Mouse (Mus musculus) limb, embryonic 14.5 days (tissue): ENCODE data around the gene Olfr220. TPM values are rescaled to one million over a fixed set of nuclear protein-coding genes. Genes with fewer than 3 reads are reported as not detected.

ENCODE experiments used
- ATAC-seq: fragments of 200-750 bp; cut with Nextera tagmentation; 2 replicates; pipeline ENCODE4 v1.8.0; 2017; ENCODE audit warnings: low read depth, moderate number of reproducible peaks, moderate TSS enrichment; ENCODE audit not compliant: low FRiP score
- DNase-seq: peaks from one replicate; pipeline ENCODE4 v3.0.0-alpha.2; 2015; ENCODE audit warnings: low spot score
- H3K27ac ChIP-seq: fragments of 300-500 bp; sonication (generic); replicated peaks from 2 replicates; pipeline ENCODE4 v1.5.1; 2014; ENCODE audit warnings: low read depth, mild to moderate bottlenecking, low read length, moderate library complexity, mixed read lengths
- H3K27me3 ChIP-seq: fragments of 300-500 bp; sonication (generic); 2 replicates; pipeline ENCODE4 v1.6.1; 2014; ENCODE audit warnings: low read length, mixed read lengths; ENCODE audit not compliant: control insufficient read depth, insufficient read depth
- H3K36me3 ChIP-seq: fragments of 300-500 bp; sonication (generic); 2 replicates; pipeline ENCODE4 v1.6.1; 2014; ENCODE audit warnings: mild to moderate bottlenecking, low read length, moderate library complexity, mixed read lengths; ENCODE audit not compliant: control insufficient read depth, insufficient read depth
- H3K4me1 ChIP-seq: fragments of 300-500 bp; sonication (generic); 2 replicates; pipeline ENCODE4 v1.6.1; 2014; ENCODE audit warnings: antibody characterized with exemption, low read length, mixed read lengths; ENCODE audit not compliant: control insufficient read depth, insufficient read depth
- H3K4me2 ChIP-seq: fragments of 300-500 bp; sonication (generic); replicated peaks from 2 replicates; pipeline ENCODE4 v1.6.1; 2014; ENCODE audit warnings: low read depth, mild to moderate bottlenecking, low read length, moderate library complexity; ENCODE audit not compliant: severe bottlenecking
- H3K4me3 ChIP-seq: fragments of 300-500 bp; sonication (generic); replicated peaks from 2 replicates; pipeline ENCODE4 v1.5.1; 2014; ENCODE audit warnings: low read length
- H3K9ac ChIP-seq: fragments of 300-500 bp; sonication (generic); 2 replicates; pipeline ENCODE4 v1.6.1; 2014; ENCODE audit warnings: mild to moderate bottlenecking, low read depth, low read length, moderate library complexity; ENCODE audit not compliant: severe bottlenecking
- H3K9me3 ChIP-seq: fragments of 300-500 bp; sonication (generic); 2 replicates; pipeline ENCODE4 v1.6.1; 2016; ENCODE audit warnings: low read length; ENCODE audit not compliant: control insufficient read depth
- POLR2A ChIP-seq: fragments of 200-500 bp; IDR thresholded peaks from 2 replicates; pipeline ENCODE4 v1.8.0; 2012; ENCODE audit warnings: inconsistent platforms, mild to moderate bottlenecking, moderate library complexity, borderline replicate concordance; ENCODE audit not compliant: insufficient read depth, insufficient read length; ENCODE audit errors: extremely low read depth
- WGBS: fragments of 180-500 bp; shearing (Covaris S2); extraction: QIAGEN DNeasy Blood & Tissue Kit; methylation state at CpG from one replicate; pipeline ENCODE4 v1.1.7; 2014; 5-methylcytosine and 5-hydroxymethylcytosine counted together
- polyA plus RNA-seq, 2 experiments: library from polyadenylated mRNA; depleted of rRNA in 1 of 2; stranded (reverse) in 1 of 2; unstranded in 1 of 2; fragments of >200 nt; fragmentation: Nextera tagmentation in 1 of 2; extraction: Ambion mirVana in 1 of 2; gene quantifications; 2 replicates each; pipeline versions ENCODE4 v1.2.1 to v1.2.3; 2012 to 2014

The Olfr220 gene
- polyA plus RNA-seq (2012; rRNA removed) (not detected in 2 replicates), polyA plus RNA-seq (2014; fragmentation: Nextera tagmentation; extraction: Ambion mirVana) (not detected in 2 replicates)

- 52% methylated on average over 1 of the region's 1 CpGs for WGBS
- no peaks in the 10 kb centered on the region for H3K4me1 ChIP-seq
- DNase-seq, result no peak
- no peak within 1 kb of the TSS for H3K4me2 ChIP-seq
- no peaks in the 10 kb centered on the region for H3K27me3 ChIP-seq
- no peak within 1 kb of the TSS for H3K27ac ChIP-seq
- no peak for TF ChIP-seq POLR2A
- H3K9ac ChIP-seq, result no peak within 1 kb of the TSS
- no peaks in the 10 kb centered on the region for H3K9me3 ChIP-seq
- no peaks in the 10 kb centered on the region for H3K36me3 ChIP-seq
- no peak for ATAC-seq
- H3K4me3 ChIP-seq, result no peak within 1 kb of the TSS
Observed at GRCm38 (mm10) chr1:174441782-174442181, at the start of gene Olfr220. TSS of gene Olfr220 (plus strand) at chr1:174442082.

GRCm38 (mm10) chr1:174422959-174423358 is 18.9 kb upstream of the Olfr220 start:
- no peaks in the 10 kb centered on the region for H3K36me3 ChIP-seq
- no peaks in the 10 kb centered on the region for H3K27me3 ChIP-seq
- H3K4me2 ChIP-seq, result no peak overlapping the region
- DNase-seq (no peak), ATAC-seq (no peak)
- no peak overlapping the region for H3K9ac ChIP-seq
- no peak overlapping the region for H3K27ac ChIP-seq
- H3K9me3 ChIP-seq, result no peaks in the 10 kb centered on the region
- whole genome bisulfite sequencing, result 77% methylated on average over 4 of the region's 4 CpGs
- no peaks in the 10 kb centered on the region for H3K4me1 ChIP-seq
- no peak for TF ChIP-seq POLR2A
- H3K4me3 ChIP-seq, result no peak overlapping the region

DNA sequence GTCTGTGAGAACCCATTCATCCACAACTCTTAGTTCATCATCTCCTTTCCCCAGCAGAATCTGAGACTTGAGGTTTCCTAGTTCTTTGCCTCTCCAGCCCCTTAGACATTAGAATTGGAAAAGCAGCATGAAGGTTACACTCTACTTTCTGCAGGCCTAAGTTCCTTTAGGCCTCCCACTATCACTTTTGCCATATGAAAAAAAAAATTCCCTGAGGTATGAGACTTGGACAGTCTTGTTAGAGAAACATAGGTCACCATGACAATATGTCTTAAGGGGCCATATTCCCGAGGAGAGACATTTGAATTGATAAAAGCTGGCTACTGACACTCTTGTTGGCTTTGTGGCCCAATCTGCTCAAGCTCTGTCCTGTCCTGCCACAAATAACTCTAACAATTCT is 18.1 kb upstream of the Olfr220 start, which contains the start of gene Olfr414:
Gene Olfr414, plus strand, starts transcription at position 301 of the 400 bp plus-strand sequence.
- WGBS, result 62% methylated on average over 1 of the region's 1 CpGs
- TF ChIP-seq POLR2A, result no peak
- DNase-seq (no peak), ATAC-seq (no peak)
- H3K4me3 ChIP-seq, result no peak within 1 kb of the TSS
- no peaks in the 10 kb centered on the region for H3K4me1 ChIP-seq
- no peak within 1 kb of the TSS for H3K4me2 ChIP-seq
- no peaks in the 10 kb centered on the region for H3K27me3 ChIP-seq
- no peak within 1 kb of the TSS for H3K27ac ChIP-seq
- no peaks in the 10 kb centered on the region for H3K9me3 ChIP-seq
- H3K36me3 ChIP-seq, result no peaks in the 10 kb centered on the region
- H3K9ac ChIP-seq, result no peak within 1 kb of the TSS

DNA sequence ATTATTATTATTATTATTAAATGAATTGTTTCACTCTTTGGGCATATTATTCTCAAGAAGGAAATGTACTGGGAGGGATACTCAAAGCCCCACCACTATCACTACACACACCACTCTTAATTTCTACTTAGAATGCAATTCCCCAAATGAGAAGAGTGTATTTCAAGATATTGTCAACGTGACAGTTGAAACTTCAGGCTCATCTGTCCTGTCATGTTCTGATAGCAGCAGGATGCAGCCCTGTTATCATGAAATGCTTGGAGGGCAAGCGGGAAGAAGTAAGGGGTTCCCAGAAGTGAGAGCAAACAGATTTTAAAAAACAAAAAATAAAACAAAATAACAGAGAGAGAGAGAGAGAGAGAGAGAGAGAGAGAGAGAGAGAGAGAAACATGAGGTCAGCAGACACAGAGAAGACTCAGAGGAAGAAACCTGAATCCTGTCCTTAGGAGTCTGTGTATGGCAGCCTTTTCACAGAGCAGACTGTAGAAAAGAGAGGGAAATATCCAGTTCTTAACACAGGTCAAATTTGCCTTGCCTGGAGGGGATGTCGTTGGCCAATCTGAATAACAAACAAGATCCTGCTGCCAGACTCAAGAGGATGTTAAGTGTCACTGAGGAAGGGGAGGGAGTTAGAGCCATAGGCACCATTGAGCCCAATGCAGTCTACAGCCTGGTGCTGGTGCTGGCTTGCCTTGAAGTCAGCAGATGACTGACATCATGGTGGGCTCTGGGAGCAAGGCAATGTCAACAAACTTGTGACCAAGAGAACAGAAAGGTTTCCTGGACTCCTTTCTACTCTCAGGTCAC is 15.5 kb upstream of the Olfr220 start:
- ATAC-seq, result no peak
- DNase-seq, result no peak
- TF ChIP-seq POLR2A, result no peak
- no peaks in the 10 kb centered on the region for H3K36me3 ChIP-seq
- H3K9ac ChIP-seq, result no peak overlapping the region
- H3K4me2 ChIP-seq, result no peak overlapping the region
- H3K4me3 ChIP-seq, result no peak overlapping the region
- H3K27me3 ChIP-seq, result no peaks in the 10 kb centered on the region
- 45% methylated on average over 3 of the region's 3 CpGs for WGBS
- H3K9me3 ChIP-seq, result no peaks in the 10 kb centered on the region
- H3K27ac ChIP-seq, result no peak overlapping the region
- no peaks in the 10 kb centered on the region for H3K4me1 ChIP-seq

DNA sequence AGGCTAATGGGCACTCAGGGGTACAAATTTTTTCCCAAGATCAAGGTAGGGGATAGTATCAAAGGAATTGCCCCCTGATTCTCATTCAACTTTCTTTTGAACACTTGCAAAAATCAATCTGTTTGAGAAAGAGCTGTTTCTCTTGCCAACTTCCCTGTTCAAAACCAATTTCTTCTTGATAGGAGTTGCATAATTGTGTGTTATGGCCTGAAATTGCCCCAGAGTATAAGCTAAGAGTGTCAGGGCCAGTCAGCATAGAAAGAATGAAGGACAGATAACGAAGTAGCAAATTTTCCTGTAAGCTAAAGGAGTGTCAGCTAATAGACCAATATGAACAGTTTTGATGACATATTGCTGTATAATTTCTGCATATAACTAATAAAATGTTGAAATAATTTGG is 14.5 kb upstream of the Olfr220 start:
- ATAC-seq, result no peak
- DNase-seq, result no peak
- H3K4me3 ChIP-seq, result no peak overlapping the region
- H3K9ac ChIP-seq, result no peak overlapping the region
- no peaks in the 10 kb centered on the region for H3K36me3 ChIP-seq
- H3K4me2 ChIP-seq, result no peak overlapping the region
- H3K9me3 ChIP-seq, result no peaks in the 10 kb centered on the region
- H3K4me1 ChIP-seq, result no peaks in the 10 kb centered on the region
- H3K27me3 ChIP-seq, result no peaks in the 10 kb centered on the region
- TF ChIP-seq POLR2A, result no peak
- WGBS, result 85% methylated on average over 1 of the region's 1 CpGs
- H3K27ac ChIP-seq, result no peak overlapping the region
